Mouse (Mus musculus): Measurements from ENCODE around the gene Aloxe3.

Gene Aloxe3

DNA sequence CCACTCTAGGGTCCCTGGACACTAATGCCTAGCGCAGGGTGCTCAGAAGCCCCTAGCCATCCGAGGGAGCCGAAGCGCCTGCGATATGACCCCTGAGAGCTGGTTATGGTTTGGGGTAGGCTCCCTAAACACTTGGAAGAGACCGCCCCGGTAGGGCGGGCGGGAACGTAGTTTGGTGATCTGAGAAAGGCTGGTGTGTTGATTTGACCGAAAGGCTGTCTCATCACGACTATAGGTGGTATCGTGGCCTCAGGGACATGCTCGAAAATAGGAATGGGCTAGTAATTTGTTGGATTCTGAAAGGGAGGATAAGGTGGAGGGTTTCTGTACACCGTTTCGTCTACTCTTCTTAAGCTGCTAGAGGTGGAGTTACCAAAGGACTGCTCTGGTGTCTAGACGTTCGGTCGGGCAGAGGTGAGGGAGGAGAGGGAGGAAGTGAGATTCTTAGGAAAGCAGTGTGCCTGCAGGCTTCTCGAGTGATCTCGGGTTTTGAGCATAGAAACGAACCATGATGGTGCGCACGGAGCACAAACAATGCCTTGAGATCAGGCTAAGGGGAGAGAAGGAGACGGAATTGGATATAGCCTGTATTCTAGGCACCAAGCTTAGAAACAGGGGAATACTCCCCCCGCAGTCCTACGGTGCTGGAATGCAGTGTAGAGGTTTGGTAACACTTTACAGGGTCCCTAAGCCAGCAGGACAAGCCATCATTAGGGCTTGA lies 30.0 kb upstream of the Aloxe3 start:
- DNase-seq (ENCODE audit: low spot score) = no peak

GRCm38 (mm10) chr11:69096360-69096986 lies 29.2 kb upstream of the Aloxe3 start:
- no peak for DNase-seq (ENCODE audit: low spot score)

DNA sequence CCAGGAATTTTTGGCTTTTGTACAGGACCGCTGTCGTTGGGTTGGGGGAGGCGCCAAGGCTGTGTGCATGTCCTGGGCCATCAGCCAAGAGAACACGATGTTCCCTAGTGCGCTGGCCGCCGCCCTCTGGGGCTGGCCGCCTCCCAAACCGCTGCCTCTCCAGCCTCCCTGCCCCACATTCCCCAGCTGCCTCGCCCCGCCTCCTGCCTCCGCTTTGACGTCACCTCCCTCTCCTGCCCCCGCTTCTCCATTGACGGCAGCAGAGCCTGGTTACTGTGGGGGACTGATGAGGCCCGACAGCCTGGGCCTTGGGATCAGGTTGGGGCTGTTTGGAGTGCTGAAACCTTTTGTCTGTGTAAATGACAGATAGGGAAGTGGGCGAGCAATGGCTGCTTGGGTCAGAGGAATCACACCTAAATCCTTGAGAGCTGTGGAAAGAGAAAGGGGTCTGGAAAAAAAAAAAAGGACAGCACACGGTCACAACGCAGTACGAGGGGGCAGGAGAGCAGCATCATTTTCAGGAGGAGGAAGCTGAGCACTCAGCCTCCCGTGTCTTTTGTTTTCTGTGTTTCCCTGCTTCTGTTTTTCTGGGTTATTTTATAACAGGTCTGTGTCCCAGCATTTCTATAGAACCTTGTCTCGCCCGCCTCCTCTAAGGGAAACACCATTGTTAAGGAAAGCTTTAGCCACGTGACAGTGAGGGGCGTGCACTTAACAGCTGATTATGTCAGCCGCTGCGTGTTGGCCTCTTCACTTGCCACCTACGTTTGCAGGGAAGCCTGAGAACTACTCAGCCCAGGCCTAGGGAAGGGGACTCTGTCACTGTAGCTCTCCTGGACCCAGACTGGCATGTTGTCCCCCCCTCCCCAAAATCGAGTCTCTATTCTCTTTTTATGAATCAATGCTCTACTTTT lies 28.5 kb upstream of the Aloxe3 start:
- DNase-seq (ENCODE audit: low spot score) = peak; percentile 98

DNA sequence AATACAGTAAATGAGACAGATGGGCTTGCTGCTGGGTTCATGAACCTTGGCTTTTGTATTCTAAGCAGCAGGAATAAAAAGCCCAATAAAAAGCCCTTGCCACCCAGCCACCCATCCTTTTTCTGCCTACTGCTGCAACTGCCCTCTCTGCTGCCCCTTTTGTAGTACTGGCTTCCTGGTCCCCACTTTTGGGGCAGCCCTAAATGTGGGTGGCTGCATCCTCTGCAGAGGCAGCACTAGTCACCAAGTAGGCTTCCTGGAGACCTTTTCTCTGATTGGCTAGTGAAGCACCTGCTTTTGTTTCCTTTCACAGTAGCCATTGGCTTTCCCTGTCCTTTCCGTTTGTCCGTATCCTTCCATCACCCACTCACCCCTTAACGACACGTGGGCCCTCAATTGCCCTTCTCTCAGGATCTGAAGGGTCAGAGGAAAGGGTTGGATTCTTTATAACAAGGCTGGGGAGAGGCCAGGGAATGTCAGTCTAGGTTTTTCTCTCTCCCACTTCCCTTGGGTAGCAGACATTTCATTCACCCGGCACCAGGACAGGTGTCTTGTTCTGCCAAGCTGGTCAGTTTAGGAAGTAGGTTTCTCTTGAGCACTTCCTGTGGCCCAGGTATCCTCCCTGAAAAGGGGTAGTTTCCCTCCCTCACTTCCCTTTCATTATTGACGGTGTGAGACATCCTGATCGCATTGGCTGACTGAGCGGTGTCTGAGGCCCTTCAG lies 27.5 kb upstream of the Aloxe3 start:
- DNase-seq (ENCODE audit: low spot score) = no peak

DNA sequence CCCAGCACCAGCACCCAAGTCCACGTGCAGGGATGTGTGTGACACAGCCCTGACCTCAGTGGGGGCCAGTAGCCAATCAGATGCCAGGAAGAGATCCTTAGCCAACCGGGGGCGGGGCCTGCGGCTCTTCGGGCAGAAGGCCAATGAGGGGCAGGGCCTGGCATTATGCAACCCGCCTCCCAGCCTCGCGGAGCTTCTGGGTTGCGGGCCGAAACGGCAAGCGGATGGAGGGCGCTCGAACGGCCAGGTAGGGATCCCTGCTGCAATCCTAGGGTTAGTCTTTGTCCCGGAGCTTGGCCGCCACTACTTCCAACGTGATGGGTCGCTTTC lies 27.0 kb upstream of the Aloxe3 start:
- peak; percentile 98 for DNase-seq (ENCODE audit: low spot score)

DNA sequence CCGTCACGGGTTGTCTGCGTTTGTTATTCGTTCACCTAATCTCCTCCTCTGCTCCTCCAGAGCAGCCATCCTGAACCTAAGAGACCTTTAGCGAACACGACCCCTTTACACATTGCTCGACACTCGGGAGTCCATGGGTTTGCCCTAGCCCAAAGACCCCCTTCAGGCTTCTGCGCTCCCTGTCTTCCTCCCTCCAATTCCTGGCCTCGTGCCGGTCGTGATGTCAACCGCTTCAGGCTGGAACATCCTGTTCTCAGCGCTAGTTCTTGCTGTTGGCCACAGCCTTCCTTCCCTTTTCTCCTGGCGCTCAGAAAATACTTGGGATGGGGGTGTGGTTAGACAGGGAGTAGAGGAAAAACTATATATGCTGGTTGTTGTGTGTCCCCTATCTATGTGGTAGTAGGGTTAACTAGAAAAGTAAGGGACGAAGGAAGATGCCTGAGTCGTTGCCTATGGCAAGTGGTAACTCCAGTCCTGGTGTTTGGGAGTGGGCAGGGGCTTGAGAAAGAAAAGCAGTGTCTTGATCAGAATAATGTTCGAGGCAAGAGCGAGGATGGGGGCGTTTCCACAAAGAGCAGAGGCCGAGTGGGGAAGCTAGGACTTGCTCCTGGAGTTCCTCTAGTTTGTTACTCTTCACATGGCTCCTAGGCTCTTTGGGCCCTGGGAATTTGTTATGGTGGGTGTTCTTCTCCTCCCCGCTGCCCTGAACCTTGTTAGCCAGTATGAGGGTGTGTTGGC lies 26.4 kb upstream of the Aloxe3 start:
- peak; percentile 65 for DNase-seq (ENCODE audit: low spot score)

- peak; percentile 91 for DNase-seq (ENCODE audit: low spot score)
These were observed 25.8 kb upstream of the Aloxe3 start for GRCm38 (mm10) chr11:69099915-69100345.

DNA sequence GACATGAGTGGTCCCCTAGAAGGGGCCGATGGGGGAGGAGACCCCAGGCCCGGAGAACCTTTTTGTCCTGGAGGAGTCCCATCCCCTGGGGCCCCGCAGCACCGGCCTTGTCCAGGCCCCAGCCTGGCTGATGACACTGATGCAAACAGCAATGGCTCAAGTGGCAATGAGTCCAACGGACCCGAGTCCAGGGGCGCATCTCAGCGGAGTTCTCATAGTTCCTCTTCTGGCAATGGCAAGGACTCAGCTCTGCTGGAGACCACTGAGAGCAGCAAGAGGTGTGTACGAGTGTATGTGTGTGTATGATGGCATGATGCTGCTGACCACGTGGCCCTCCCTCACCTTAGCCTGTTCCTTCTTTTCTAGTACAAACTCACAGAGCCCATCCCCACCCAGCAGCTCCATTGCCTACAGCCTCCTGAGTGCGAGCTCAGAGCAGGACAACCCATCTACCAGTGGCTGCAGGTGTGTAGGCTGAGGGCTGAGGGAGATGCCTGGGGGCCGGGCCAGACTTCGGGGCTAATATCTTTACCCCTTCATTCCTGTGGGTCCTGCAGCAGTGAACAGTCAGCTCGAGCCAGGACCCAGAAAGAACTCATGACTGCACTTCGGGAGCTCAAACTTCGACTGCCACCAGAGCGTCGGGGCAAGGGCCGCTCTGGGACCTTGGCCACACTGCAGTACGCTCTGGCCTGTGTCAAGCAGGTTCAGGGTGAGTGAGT lies 24.9 kb upstream of the Aloxe3 start:
- no peak for DNase-seq (ENCODE audit: low spot score)

GRCm38 (mm10) chr11:69101604-69102402 lies 23.9 kb upstream of the Aloxe3 start:
- no peak for DNase-seq (ENCODE audit: low spot score)

GRCm38 (mm10) chr11:69102403-69102725 lies 23.3 kb upstream of the Aloxe3 start:
- DNase-seq (ENCODE audit: low spot score) = no peak

DNA sequence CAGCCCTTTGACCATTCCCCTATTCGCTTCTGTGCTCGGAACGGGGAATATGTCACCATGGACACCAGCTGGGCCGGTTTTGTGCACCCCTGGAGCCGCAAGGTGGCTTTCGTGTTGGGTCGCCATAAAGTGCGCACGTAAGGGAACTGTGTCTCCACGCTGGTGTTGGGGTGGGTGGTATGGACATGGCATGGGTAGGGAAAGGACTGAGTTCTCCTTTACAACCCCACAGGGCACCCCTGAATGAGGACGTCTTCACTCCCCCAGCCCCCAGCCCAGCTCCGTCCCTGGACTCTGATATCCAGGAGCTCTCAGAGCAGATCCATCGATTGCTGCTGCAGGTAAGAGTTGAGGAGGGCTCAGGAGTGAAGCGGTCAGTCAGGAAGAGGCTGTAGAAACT lies 22.6 kb upstream of the Aloxe3 start:
- no peak for DNase-seq (ENCODE audit: low spot score)

DNA sequence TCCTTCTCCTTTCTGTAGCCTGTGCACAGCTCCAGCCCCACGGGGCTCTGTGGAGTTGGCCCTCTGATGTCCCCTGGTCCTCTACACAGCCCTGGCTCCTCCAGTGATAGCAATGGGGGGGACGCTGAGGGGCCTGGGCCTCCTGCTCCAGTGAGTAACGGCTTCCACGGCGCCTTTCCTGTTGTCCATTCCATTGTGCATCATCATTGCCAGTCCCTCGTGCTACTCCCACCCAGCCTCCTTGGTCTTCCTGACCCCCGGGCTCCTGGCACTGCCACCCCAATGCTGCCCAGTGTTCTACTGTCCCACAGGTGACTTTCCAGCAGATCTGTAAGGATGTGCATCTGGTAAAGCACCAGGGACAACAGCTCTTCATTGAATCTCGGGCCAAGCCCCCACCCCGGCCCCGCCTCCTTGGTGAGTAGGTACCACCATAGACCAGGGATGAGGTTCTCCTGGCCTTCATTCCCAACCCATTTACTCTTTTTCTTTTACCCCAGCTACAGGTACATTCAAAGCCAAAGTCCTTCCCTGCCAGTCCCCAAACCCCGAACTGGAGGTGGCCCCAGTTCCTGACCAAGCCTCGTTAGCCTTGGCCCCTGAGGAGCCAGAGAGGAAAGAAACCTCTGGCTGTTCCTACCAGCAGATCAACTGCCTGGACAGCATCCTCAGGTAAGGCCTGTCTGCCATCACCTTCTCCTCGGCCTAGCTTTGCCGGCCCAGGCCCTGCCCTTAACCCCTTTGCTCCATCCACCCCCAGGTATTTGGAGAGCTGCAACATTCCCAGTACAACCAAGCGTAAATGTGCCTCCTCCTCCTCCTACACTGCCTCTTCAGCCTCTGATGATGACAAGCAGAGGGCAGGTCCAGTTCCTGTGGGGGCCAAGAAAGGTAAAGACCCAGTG lies 21.9 kb upstream of the Aloxe3 start:
- no peak for DNase-seq (ENCODE audit: low spot score)

GRCm38 (mm10) chr11:69104487-69104886 lies 21.2 kb upstream of the Aloxe3 start:
- no peak for DNase-seq (ENCODE audit: low spot score)

GRCm38 (mm10) chr11:69105227-69105626 lies 20.5 kb upstream of the Aloxe3 start:
- DNase-seq (ENCODE audit: low spot score) = no peak

DNA sequence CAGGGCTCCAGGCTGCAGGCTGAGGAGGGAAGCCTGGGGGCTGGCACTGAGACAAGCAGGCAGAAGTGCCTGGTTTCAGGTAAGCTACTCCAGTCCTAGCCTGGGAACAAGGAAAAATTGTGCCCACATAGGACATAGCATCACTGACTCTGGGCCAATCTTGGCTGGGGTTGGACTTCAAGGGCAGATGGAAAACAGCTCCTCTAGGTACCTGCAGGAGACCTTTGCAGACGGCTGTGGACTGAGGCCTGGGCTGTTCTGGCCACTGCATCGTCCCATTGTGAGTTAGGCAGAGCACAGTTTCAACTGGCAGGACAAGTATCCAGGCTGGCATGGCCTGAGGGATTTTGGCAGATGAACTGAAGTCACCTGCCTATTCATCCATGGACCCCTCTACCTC lies 19.9 kb upstream of the Aloxe3 start:
- no peak for DNase-seq (ENCODE audit: low spot score)

DNA sequence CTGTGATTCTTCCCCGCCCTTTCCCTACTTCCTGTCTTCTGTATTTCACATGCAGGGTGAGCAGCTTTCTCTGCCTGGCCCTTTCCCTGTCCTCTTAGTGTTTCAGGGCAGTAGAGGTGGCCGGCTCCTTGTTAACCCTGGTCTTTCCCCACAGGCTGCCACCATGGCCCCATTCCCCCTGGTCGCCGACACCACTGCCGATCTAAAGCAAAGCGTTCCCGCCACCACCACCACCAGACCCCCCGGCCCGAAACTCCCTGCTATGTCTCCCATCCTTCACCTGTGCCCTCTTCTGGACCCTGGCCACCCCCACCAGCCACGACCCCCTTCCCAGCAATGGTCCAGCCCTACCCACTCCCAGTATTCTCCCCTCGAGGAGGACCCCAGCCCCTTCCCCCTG lies 19.4 kb upstream of the Aloxe3 start:
- DNase-seq (ENCODE audit: low spot score) = no peak

DNA sequence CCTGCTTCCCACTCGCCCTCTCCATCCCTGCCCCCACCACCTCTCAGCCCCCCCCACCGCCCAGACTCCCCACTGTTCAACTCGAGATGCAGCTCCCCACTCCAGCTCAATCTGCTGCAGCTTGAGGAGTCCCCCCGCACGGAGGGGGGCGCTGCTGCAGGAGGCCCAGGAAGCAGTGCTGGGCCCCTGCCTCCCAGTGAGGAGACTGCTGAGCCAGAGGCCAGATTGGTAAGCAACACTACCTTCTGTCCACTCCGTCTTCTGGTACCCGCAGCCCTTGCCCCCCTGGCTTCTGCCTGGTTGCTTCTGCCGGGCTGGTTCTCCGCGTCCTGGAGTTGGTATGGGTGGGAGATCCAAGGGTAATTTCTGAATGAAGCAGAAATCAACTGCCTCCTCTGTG lies 18.9 kb upstream of the Aloxe3 start:
- DNase-seq (ENCODE audit: low spot score) = no peak

- DNase-seq (ENCODE audit: low spot score) = no peak
These were observed 18.0 kb upstream of the Aloxe3 start for GRCm38 (mm10) chr11:69107676-69108075.

DNA sequence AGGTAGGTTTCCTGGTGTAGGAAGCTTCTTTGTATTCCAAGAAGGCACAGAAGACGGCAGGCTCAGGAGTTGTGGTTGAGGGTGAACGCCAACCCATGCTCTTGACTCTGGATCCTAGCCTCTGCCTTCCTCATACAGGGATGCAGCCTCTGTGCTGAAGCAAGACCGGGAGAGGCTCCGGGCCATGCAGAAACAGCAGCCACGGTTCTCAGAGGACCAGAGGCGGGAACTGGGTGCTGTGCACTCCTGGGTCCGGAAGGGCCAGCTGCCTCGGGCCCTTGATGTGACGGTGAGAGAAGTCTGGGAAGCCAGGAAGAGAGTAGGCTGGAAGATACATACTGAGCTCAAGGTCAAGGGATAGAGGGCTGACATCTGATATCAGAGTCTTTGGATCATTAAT lies 17.5 kb upstream of the Aloxe3 start:
- DNase-seq (ENCODE audit: low spot score) = no peak

All from urinary bladder, postnatal 25 days (tissue).